Mouse (Mus musculus): ENCODE data around the gene H2-DMb2. TPM values are rescaled to one million over a fixed set of nuclear protein-coding genes. Genes with fewer than 3 reads are reported as not detected.

The H2-DMb2 gene
- polyA plus RNA-seq, 1 experiment from 2014 or later, result 0.53 TPM

GRCm38 (mm10) chr17:34179913-34180859, 37.1 kb downstream of the H2-DMb2 start:
- H3K27me3 ChIP-seq (ENCODE audit: control insufficient read depth, insufficient read depth, low read length), result no peaks in the 10 kb centered on the region
- no peaks in the 10 kb centered on the region for H3K9me3 ChIP-seq (ENCODE audit: control insufficient read depth, low read length)
- H3K4me3 ChIP-seq (ENCODE audit: low read depth, low read length), result no peak overlapping the region
- H3K27ac ChIP-seq (replicated peaks), result no peak overlapping the region
- no peak for DNase-seq (ENCODE audit: low spot score)
- no peak for ATAC-seq (ENCODE audit: low FRiP score, low TSS enrichment)
- TF ChIP-seq CTCF (IDR thresholded peaks at IDR 0.05; ENCODE audit: low read depth), result no peak
- no peak for TF ChIP-seq EP300 (optimal IDR thresholded peaks at IDR 0.05)
- no peaks in the 10 kb centered on the region for H3K36me3 ChIP-seq (ENCODE audit: control insufficient read depth, insufficient read depth, low read length)
- no peaks in the 10 kb centered on the region for H3K4me1 ChIP-seq (replicated peaks; ENCODE audit: control insufficient read depth, insufficient read depth)
- no peak overlapping the region for H3K4me2 ChIP-seq (replicated peaks; ENCODE audit: low read depth)
- WGBS, result 60% methylated on average over 13 of the region's 13 CpGs
- H3K9ac ChIP-seq (ENCODE audit: low read length), result no peak overlapping the region

- no peak for DNase-seq (ENCODE audit: low spot score)
- ATAC-seq (ENCODE audit: low FRiP score, low TSS enrichment), result no peak
- H3K27me3 ChIP-seq (ENCODE audit: control insufficient read depth, insufficient read depth, low read length), result no peaks in the 10 kb centered on the region
- H3K4me2 ChIP-seq (replicated peaks; ENCODE audit: low read depth), result no peak overlapping the region
- H3K4me1 ChIP-seq (replicated peaks; ENCODE audit: control insufficient read depth, insufficient read depth), result no peaks in the 10 kb centered on the region
- no peak overlapping the region for H3K9ac ChIP-seq (ENCODE audit: low read length)
- no peak overlapping the region for H3K4me3 ChIP-seq (ENCODE audit: low read depth, low read length)
- TF ChIP-seq EP300 (optimal IDR thresholded peaks at IDR 0.05), result no peak
- no peak for TF ChIP-seq CTCF (IDR thresholded peaks at IDR 0.05; ENCODE audit: low read depth)
- no peaks in the 10 kb centered on the region for H3K9me3 ChIP-seq (ENCODE audit: control insufficient read depth, low read length)
- H3K36me3 ChIP-seq (ENCODE audit: control insufficient read depth, insufficient read depth, low read length), result no peaks in the 10 kb centered on the region
- 60% methylated on average over 15 of the region's 15 CpGs for WGBS
- no peak overlapping the region for H3K27ac ChIP-seq (replicated peaks)
Measured at GRCm38 (mm10) chr17:34183564-34184219, 40.6 kb downstream of the H2-DMb2 start.

- TF ChIP-seq EP300 (optimal IDR thresholded peaks at IDR 0.05), result no peak
- no peak for TF ChIP-seq CTCF (IDR thresholded peaks at IDR 0.05; ENCODE audit: low read depth)
- H3K27me3 ChIP-seq (ENCODE audit: control insufficient read depth, insufficient read depth, low read length), result no peaks in the 10 kb centered on the region
- H3K4me3 ChIP-seq (ENCODE audit: low read depth, low read length), result no peak overlapping the region
- WGBS, result 90% methylated on average over 9 of the region's 9 CpGs
- DNase-seq (ENCODE audit: low spot score), result no peak
- H3K36me3 ChIP-seq (ENCODE audit: control insufficient read depth, insufficient read depth, low read length), result no peaks in the 10 kb centered on the region
- ATAC-seq (ENCODE audit: low FRiP score, low TSS enrichment), result no peak
- H3K9me3 ChIP-seq (ENCODE audit: control insufficient read depth, low read length), result no peaks in the 10 kb centered on the region
- no peaks in the 10 kb centered on the region for H3K4me1 ChIP-seq (replicated peaks; ENCODE audit: control insufficient read depth, insufficient read depth)
- no peak overlapping the region for H3K9ac ChIP-seq (ENCODE audit: low read length)
- no peak overlapping the region for H3K27ac ChIP-seq (replicated peaks)
- H3K4me2 ChIP-seq (replicated peaks; ENCODE audit: low read depth), result no peak overlapping the region
Measured at GRCm38 (mm10) chr17:34185526-34185925, 42.4 kb downstream of the H2-DMb2 start.

- H3K27ac ChIP-seq (replicated peaks), result no peak overlapping the region; the same call in 1 of the 2 replicates
- DNase-seq (ENCODE audit: low spot score) (peak; percentile 28), ATAC-seq (ENCODE audit: low FRiP score, low TSS enrichment) (peak; percentile 40)
- no peaks in the 10 kb centered on the region for H3K4me1 ChIP-seq (replicated peaks; ENCODE audit: control insufficient read depth, insufficient read depth)
- WGBS, result 5% methylated on average over 14 of the region's 14 CpGs
- H3K27me3 ChIP-seq (ENCODE audit: control insufficient read depth, insufficient read depth, low read length), result no peaks in the 10 kb centered on the region
- peak overlapping the region; percentile 98 for H3K4me2 ChIP-seq (replicated peaks; ENCODE audit: low read depth)
- H3K36me3 ChIP-seq (ENCODE audit: control insufficient read depth, insufficient read depth, low read length), result no peaks in the 10 kb centered on the region
- H3K9ac ChIP-seq (ENCODE audit: low read length), result peak overlapping the region; percentile 47
- TF ChIP-seq EP300 (optimal IDR thresholded peaks at IDR 0.05) (no peak), CTCF (IDR thresholded peaks at IDR 0.05; ENCODE audit: low read depth) (no peak)
- no peaks in the 10 kb centered on the region for H3K9me3 ChIP-seq (ENCODE audit: control insufficient read depth, low read length)
- H3K4me3 ChIP-seq (ENCODE audit: low read depth, low read length), result peak overlapping the region; percentile 68
Measured at GRCm38 (mm10) chr17:34186885-34187260, 43.8 kb downstream of the H2-DMb2 start.

GRCm38 (mm10) chr17:34187261-34187916, 44.3 kb downstream of the H2-DMb2 start, which contains the start of the genes Tap1 and Psmb9:
Gene Tap1, plus strand, starts transcription at chr17:34187553.
Gene Psmb9, minus strand, starts transcription at chr17:34187764.
- Histone ChIP-seq H3K9me3 (ENCODE audit: control insufficient read depth, low read length) (no peaks in the 10 kb centered on the region), H3K4me3 (ENCODE audit: low read depth, low read length) (peak within 1 kb of the TSS; percentile 68), H3K4me1 (replicated peaks; ENCODE audit: control insufficient read depth, insufficient read depth) (no peaks in the 10 kb centered on the region), H3K27me3 (ENCODE audit: control insufficient read depth, insufficient read depth, low read length) (no peaks in the 10 kb centered on the region), H3K9ac (ENCODE audit: low read length) (peak within 1 kb of the TSS; percentile 74), H3K27ac (replicated peaks) (peak within 1 kb of the TSS; percentile 85), H3K36me3 (ENCODE audit: control insufficient read depth, insufficient read depth, low read length) (no peaks in the 10 kb centered on the region), H3K4me2 (replicated peaks; ENCODE audit: low read depth) (peak within 1 kb of the TSS; percentile 98)
- DNase-seq (ENCODE audit: low spot score), result peak; percentile 98
- TF ChIP-seq EP300 (optimal IDR thresholded peaks at IDR 0.05) (no peak), CTCF (IDR thresholded peaks at IDR 0.05; ENCODE audit: low read depth) (no peak; the same call in 1 of the 2 replicates)
- under 1% methylated on average over 46 of the region's 46 CpGs for WGBS
- peak; percentile 97 for ATAC-seq (ENCODE audit: low FRiP score, low TSS enrichment)
